Mouse (Mus musculus): ENCODE measurements around the gene Il17f. TPM values are rescaled to one million over a fixed set of nuclear protein-coding genes. Genes with fewer than 3 reads are reported as not detected.

Il17f gene
- polyA plus RNA-seq, 1 experiment from 2014 or later: not detected

DNA sequence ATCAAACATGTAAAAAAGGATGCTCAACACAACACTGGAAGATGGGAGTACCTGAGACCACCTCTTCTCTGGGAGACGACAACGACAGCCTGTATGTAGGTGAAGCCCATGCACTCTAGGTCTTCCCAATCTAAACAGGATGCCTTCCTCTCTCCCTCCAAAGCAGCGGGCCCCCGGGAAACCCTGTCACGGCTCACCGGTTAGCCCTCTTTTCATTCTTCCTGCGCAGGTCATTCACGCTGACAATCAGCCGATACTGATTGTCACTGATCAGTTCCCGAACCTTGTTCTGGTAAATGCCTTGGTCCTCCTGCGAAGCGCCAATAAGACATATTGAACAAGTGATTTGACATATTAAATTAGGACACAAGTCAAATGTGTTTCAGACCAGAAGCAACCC is 27.2 kb upstream of the Il17f start:
- Histone ChIP-seq H3K4me2 (ENCODE audit: low read depth, low read length) (peak overlapping the region; percentile 85; the same call in 1 of the 2 replicates), H3K9ac (replicated peaks) (no peak overlapping the region), H3K4me3 (ENCODE audit: low read depth, low read length) (no peak overlapping the region), H3K27ac (ENCODE audit: low read depth) (no peak overlapping the region), H3K36me3 (replicated peaks; ENCODE audit: insufficient read depth, low read length) (peaks cover 49% of the 10 kb centered on the region), H3K4me1 (ENCODE audit: insufficient read depth) (peaks cover 3% of the 10 kb centered on the region; the same call in 1 of the 2 replicates), H3K27me3 (ENCODE audit: insufficient read depth, low read length) (no peaks in the 10 kb centered on the region), H3K9me3 (ENCODE audit: low read length) (no peaks in the 10 kb centered on the region)
- ATAC-seq (no peak), DNase-seq (no peak)
- no peak for TF ChIP-seq CTCF (IDR thresholded peaks at IDR 0.05; ENCODE audit: low read depth)
- no peak for TF ChIP-seq EP300 (IDR thresholded peaks at IDR 0.05; ENCODE audit: low read depth)
- WGBS (ENCODE audit: insufficient replicate concordance): 74% methylated on average over 12 of the region's 12 CpGs

GRCm38 (mm10) chr1:20817172-20817571 is 26.8 kb upstream of the Il17f start:
- Histone ChIP-seq H3K4me1 (ENCODE audit: insufficient read depth) (peaks cover 3% of the 10 kb centered on the region; the same call in 1 of the 2 replicates), H3K9ac (replicated peaks) (no peak overlapping the region), H3K4me3 (ENCODE audit: low read depth, low read length) (no peak overlapping the region), H3K36me3 (replicated peaks; ENCODE audit: insufficient read depth, low read length) (peaks cover 53% of the 10 kb centered on the region), H3K4me2 (ENCODE audit: low read depth, low read length) (no peak overlapping the region), H3K27ac (ENCODE audit: low read depth) (no peak overlapping the region), H3K27me3 (ENCODE audit: insufficient read depth, low read length) (no peaks in the 10 kb centered on the region), H3K9me3 (ENCODE audit: low read length) (no peaks in the 10 kb centered on the region)
- ATAC-seq (no peak), DNase-seq (no peak)
- 64% methylated on average over 9 of the region's 9 CpGs for WGBS (ENCODE audit: insufficient replicate concordance)
- no peak for TF ChIP-seq CTCF (IDR thresholded peaks at IDR 0.05; ENCODE audit: low read depth)
- TF ChIP-seq EP300 (IDR thresholded peaks at IDR 0.05; ENCODE audit: low read depth): no peak

GRCm38 (mm10) chr1:20814521-20814920 is 24.1 kb upstream of the Il17f start:
- DNase-seq: no peak
- H3K4me3 ChIP-seq (ENCODE audit: low read depth, low read length): no peak overlapping the region
- 89% methylated on average over 8 of the region's 8 CpGs for WGBS (ENCODE audit: insufficient replicate concordance)
- no peak overlapping the region for H3K27ac ChIP-seq (ENCODE audit: low read depth)
- no peak overlapping the region for H3K9ac ChIP-seq (replicated peaks)
- H3K4me1 ChIP-seq (ENCODE audit: insufficient read depth): peaks cover 3% of the 10 kb centered on the region; the same call in 1 of the 2 replicates
- H3K9me3 ChIP-seq (ENCODE audit: low read length): no peaks in the 10 kb centered on the region
- H3K36me3 ChIP-seq (replicated peaks; ENCODE audit: insufficient read depth, low read length): peaks cover 77% of the 10 kb centered on the region
- TF ChIP-seq EP300 (IDR thresholded peaks at IDR 0.05; ENCODE audit: low read depth) (no peak), CTCF (IDR thresholded peaks at IDR 0.05; ENCODE audit: low read depth) (no peak)
- ATAC-seq: no peak
- H3K27me3 ChIP-seq (ENCODE audit: insufficient read depth, low read length): no peaks in the 10 kb centered on the region
- H3K4me2 ChIP-seq (ENCODE audit: low read depth, low read length): no peak overlapping the region

- Histone ChIP-seq H3K4me1 (ENCODE audit: insufficient read depth) (no peaks in the 10 kb centered on the region), H3K27me3 (ENCODE audit: insufficient read depth, low read length) (no peaks in the 10 kb centered on the region), H3K27ac (ENCODE audit: low read depth) (no peak overlapping the region), H3K9ac (replicated peaks) (no peak overlapping the region), H3K9me3 (ENCODE audit: low read length) (no peaks in the 10 kb centered on the region), H3K36me3 (replicated peaks; ENCODE audit: insufficient read depth, low read length) (peaks cover 89% of the 10 kb centered on the region), H3K4me2 (ENCODE audit: low read depth, low read length) (no peak overlapping the region), H3K4me3 (ENCODE audit: low read depth, low read length) (no peak overlapping the region)
- WGBS (ENCODE audit: insufficient replicate concordance): 89% methylated on average over 10 of the region's 10 CpGs
- DNase-seq: no peak
- TF ChIP-seq EP300 (IDR thresholded peaks at IDR 0.05; ENCODE audit: low read depth) (no peak), CTCF (IDR thresholded peaks at IDR 0.05; ENCODE audit: low read depth) (no peak)
- no peak for ATAC-seq
Observed at GRCm38 (mm10) chr1:20804526-20804925, 14.1 kb upstream of the Il17f start.

DNA sequence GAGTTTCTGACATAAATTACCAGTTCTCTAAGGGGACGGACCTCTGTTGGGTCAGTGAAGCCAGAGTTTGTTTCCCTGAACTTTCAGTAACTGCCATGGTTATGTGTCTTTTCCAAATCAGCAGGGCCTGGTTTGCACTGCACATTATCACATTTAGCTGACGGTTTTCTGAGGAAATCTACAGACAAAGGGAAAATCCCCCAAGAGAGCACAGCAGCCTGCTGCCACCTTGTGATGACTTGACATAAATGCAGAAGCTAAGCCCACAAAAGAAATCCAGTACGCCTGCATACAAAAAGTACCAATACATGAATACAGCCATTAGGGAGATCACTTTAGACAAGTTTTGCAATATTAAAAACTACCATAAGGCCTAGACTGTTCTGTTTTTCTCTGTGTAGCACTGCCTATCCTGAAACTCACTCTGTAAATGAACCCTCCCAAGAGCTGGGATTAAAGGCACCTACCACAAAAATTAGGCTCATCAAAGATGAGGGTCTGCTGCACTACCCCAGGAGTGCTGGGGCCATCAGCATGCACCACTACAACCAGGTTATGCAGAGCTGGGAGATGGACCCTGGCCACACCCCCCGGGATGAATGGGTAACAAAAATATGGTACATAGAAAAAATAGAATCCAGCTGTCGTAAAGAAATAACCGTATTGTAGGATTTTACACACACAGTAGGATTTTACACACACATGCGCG is 11.4 kb upstream of the Il17f start:
- Histone ChIP-seq H3K4me3 (ENCODE audit: low read depth, low read length) (no peak overlapping the region), H3K27ac (ENCODE audit: low read depth) (no peak overlapping the region), H3K4me2 (ENCODE audit: low read depth, low read length) (no peak overlapping the region), H3K36me3 (replicated peaks; ENCODE audit: insufficient read depth, low read length) (peaks cover 63% of the 10 kb centered on the region), H3K9me3 (ENCODE audit: low read length) (no peaks in the 10 kb centered on the region), H3K27me3 (ENCODE audit: insufficient read depth, low read length) (no peaks in the 10 kb centered on the region), H3K9ac (replicated peaks) (no peak overlapping the region), H3K4me1 (ENCODE audit: insufficient read depth) (no peaks in the 10 kb centered on the region)
- 88% methylated on average over 8 of the region's 8 CpGs for WGBS (ENCODE audit: insufficient replicate concordance)
- ATAC-seq: no peak
- no peak for DNase-seq
- no peak for TF ChIP-seq EP300 (IDR thresholded peaks at IDR 0.05; ENCODE audit: low read depth)
- peak; percentile 60 for TF ChIP-seq CTCF (IDR thresholded peaks at IDR 0.05; ENCODE audit: low read depth)

DNA sequence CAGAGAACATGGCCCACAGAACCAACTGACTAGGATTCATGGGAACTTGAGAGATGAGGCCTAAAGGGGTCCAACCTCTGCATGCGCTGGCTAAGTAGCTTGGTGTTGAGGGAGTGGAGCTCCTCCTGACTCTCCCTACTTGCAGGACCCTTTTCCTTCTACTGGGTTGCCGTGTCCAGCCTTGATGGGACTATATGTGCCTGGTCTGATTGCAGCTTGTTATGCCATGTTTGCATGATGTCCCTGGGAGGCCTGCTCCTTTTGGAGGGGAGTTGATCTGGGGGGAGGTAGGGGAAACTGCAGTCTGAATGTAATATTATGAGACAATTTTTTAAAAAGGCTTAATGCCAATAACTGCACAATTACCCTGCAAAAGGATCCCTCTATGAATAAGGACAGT is 10.9 kb upstream of the Il17f start:
- Histone ChIP-seq H3K4me2 (ENCODE audit: low read depth, low read length) (no peak overlapping the region), H3K36me3 (replicated peaks; ENCODE audit: insufficient read depth, low read length) (peaks cover 57% of the 10 kb centered on the region), H3K27ac (ENCODE audit: low read depth) (no peak overlapping the region), H3K4me1 (ENCODE audit: insufficient read depth) (no peaks in the 10 kb centered on the region), H3K4me3 (ENCODE audit: low read depth, low read length) (no peak overlapping the region), H3K9ac (replicated peaks) (no peak overlapping the region), H3K27me3 (ENCODE audit: insufficient read depth, low read length) (no peaks in the 10 kb centered on the region), H3K9me3 (ENCODE audit: low read length) (no peaks in the 10 kb centered on the region)
- TF ChIP-seq CTCF (IDR thresholded peaks at IDR 0.05; ENCODE audit: low read depth) (no peak), EP300 (IDR thresholded peaks at IDR 0.05; ENCODE audit: low read depth) (no peak)
- DNase-seq (no peak), ATAC-seq (no peak)
- 96% methylated on average over 2 of the region's 2 CpGs for WGBS (ENCODE audit: insufficient replicate concordance)
